Mouse (Mus musculus): Measurements from ENCODE around the gene Slc4a8. TPM values are rescaled to one million over a fixed set of nuclear protein-coding genes. Genes with fewer than 3 reads are reported as not detected.

The Slc4a8 gene
- total RNA-seq, 1 experiment = 25.6 TPM

- Histone ChIP-seq H3K4me3 (ENCODE audit: insufficient read depth in 1 of 2, low read depth in 1 of 2, low read length in 2 of 2, poor library complexity in 1 of 2, severe bottlenecking in 1 of 2) (peak overlapping the region; percentile 86 to 100), H3K27ac (ENCODE audit: insufficient read depth, low read depth, low read length, poor library complexity, severe bottlenecking) (no peak overlapping the region), H3K36me3 (ENCODE audit: control insufficient read depth, insufficient read depth, low read length, poor library complexity, severe bottlenecking) (no peaks in the 10 kb centered on the region), H3K9me3 (ENCODE audit: control insufficient read depth, insufficient read depth, low read depth, low read length) (no peaks in the 10 kb centered on the region), H3K9ac (ENCODE audit: insufficient read depth, low read depth, low read length, poor library complexity, severe bottlenecking) (peak overlapping the region; percentile 95), H3K4me1 (ENCODE audit: control insufficient read depth in 2 of 2, insufficient read depth in 2 of 2, low read length in 2 of 2, poor library complexity in 1 of 2) (peaks cover 0 to 7% of the 10 kb centered on the region in 2 experiments; a peak in 1 of 4 replicates)
- in situ Hi-C loops (cut with MboI; ENCODE audit: low sequenced_read_pairs in 2 of 2, unreplicated experiment in 2 of 2) = no loop called here
- DNase-seq (ENCODE audit: low read depth, low spot score) = no peak
- no peak for TF ChIP-seq ZNF384 (IDR thresholded peaks at IDR 0.05; ENCODE audit: low read depth, low read length)
- TF ChIP-seq CHD2 (IDR thresholded peaks at IDR 0.05; ENCODE audit: low read depth, low read length) = no peak
- TF ChIP-seq MAFK (IDR thresholded peaks at IDR 0.05; ENCODE audit: insufficient read depth, low read depth, low read length) = no peak
- TF ChIP-seq HCFC1 (IDR thresholded peaks at IDR 0.05; ENCODE audit: borderline replicate concordance, insufficient read depth, low read length) = no peak
- TF ChIP-seq ZC3H11A (IDR thresholded peaks at IDR 0.05; ENCODE audit: borderline replicate concordance, low read depth, low read length) = no peak
Measured at GRCm38 (mm10) chr15:100871107-100872011, 109.8 kb downstream of the Slc4a8 start.

- in situ Hi-C loops (cut with MboI; ENCODE audit: low sequenced_read_pairs in 2 of 2, unreplicated experiment in 2 of 2) = no loop called here
- no peaks in the 10 kb centered on the region for H3K36me3 ChIP-seq (ENCODE audit: control insufficient read depth, insufficient read depth, low read length, poor library complexity, severe bottlenecking)
- peaks cover 0 to 7% of the 10 kb centered on the region in 2 experiments; a peak in 1 of 4 replicates for H3K4me1 ChIP-seq (ENCODE audit: control insufficient read depth in 2 of 2, insufficient read depth in 2 of 2, low read length in 2 of 2, poor library complexity in 1 of 2)
- TF ChIP-seq ZC3H11A (IDR thresholded peaks at IDR 0.05; ENCODE audit: borderline replicate concordance, low read depth, low read length) (no peak), HCFC1 (IDR thresholded peaks at IDR 0.05; ENCODE audit: borderline replicate concordance, insufficient read depth, low read length) (no peak), CHD2 (IDR thresholded peaks at IDR 0.05; ENCODE audit: low read depth, low read length) (no peak), MAFK (IDR thresholded peaks at IDR 0.05; ENCODE audit: insufficient read depth, low read depth, low read length) (no peak), ZNF384 (IDR thresholded peaks at IDR 0.05; ENCODE audit: low read depth, low read length) (no peak)
- H3K9me3 ChIP-seq (ENCODE audit: control insufficient read depth, insufficient read depth, low read depth, low read length) = no peaks in the 10 kb centered on the region
- no peak overlapping the region for H3K4me3 ChIP-seq (ENCODE audit: insufficient read depth in 1 of 2, low read depth in 1 of 2, low read length in 2 of 2, poor library complexity in 1 of 2, severe bottlenecking in 1 of 2)
- no peak overlapping the region for H3K27ac ChIP-seq (ENCODE audit: insufficient read depth, low read depth, low read length, poor library complexity, severe bottlenecking)
- peak; percentile 89 for DNase-seq (ENCODE audit: low read depth, low spot score)
- H3K9ac ChIP-seq (ENCODE audit: insufficient read depth, low read depth, low read length, poor library complexity, severe bottlenecking) = no peak overlapping the region
Measured at GRCm38 (mm10) chr15:100873155-100873554, 111.6 kb downstream of the Slc4a8 start.

Other genes with a start within 250 kb of the Slc4a8 start
- 13.1 and 13.6 TPM in 2 replicates for gene Tfcp2, start 209.7 kb upstream of the Slc4a8 start, total RNA-seq (2012; rRNA removed)
- gene Pou6f1, start 161.8 kb upstream of the Slc4a8 start, total RNA-seq (2012; rRNA removed) = 2.9 and 4.1 TPM in 2 replicates
- gene Dazap2, start 146.4 kb upstream of the Slc4a8 start, total RNA-seq (2012; rRNA removed) = 13.5 and 27.6 TPM in 2 replicates
- 20.0 and 27.3 TPM in 2 replicates for gene Smagp, start 124.8 kb upstream of the Slc4a8 start, total RNA-seq (2012; rRNA removed)
- 7.9 and 12.5 TPM in 2 replicates for gene Bin2, start 92.2 kb upstream of the Slc4a8 start, total RNA-seq (2012; rRNA removed)
- 2.4 and 3.3 TPM in 2 replicates for gene Cela1, start 73.8 kb upstream of the Slc4a8 start, total RNA-seq (2012; rRNA removed)
- gene Galnt6, start 32.4 kb upstream of the Slc4a8 start, total RNA-seq (2012; rRNA removed) = 18.2 and 39.0 TPM in 2 replicates
- gene Scn8a, start 108.1 kb downstream of the Slc4a8 start, total RNA-seq (2012; rRNA removed) = 6.1 and 7.7 TPM in 2 replicates

Measured in ES-E14 (cell line).